Mouse (Mus musculus) layer of hippocampus, adult 8-10 months (tissue): ENCODE data around the gene Cldn18. TPM values are rescaled to one million over a fixed set of nuclear protein-coding genes. Genes with fewer than 3 reads are reported as not detected.

ENCODE experiments used
- DNase-seq, 2 experiments: peaks; one replicate each; pipeline ENCODE4 v3.0.0; 2022; ENCODE audit warnings: low spot score in 2 of 2
- total RNA-seq, 4 experiments: library from RNA; stranded (reverse); gene quantifications; 2 replicates each; pipeline ENCODE4 v1.2.4; 2022

The Cldn18 gene
- total RNA-seq, 4 experiments from 2014 or later: not detected

DNA sequence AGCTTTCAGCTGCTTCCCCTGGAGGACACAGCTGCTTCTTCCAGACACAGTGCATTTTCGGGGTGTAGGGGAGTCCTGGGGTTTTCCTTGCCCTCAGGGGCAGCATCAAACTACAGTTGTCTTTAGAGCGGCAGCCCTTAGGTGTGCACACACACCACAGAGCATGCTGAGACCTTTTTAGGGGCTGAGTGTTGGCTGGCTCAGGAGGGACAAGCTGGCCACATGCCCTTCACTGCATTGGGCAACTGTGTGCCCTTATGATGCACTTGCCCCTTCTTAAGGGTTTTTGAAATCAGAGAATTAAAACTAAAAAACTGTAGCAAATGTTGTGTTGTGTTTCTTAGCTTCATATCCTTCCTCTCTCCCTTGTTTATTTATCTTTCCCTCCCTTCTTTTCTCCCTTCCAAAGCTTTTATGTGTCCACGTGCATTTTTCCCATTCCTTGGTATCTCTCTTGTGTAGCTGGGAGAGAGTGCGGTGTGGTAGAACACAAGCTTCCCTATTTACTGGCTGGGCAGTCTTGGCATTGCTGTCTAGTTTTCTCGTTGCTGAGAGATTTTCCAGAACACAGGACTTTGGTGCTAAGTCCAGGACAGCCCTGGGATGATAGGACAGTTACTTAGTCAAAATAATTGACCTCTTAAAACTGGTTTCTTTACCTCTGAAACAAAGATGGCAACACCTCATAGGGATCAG lies 31.4 kb downstream of the Cldn18 start:
- DNase-seq: no peak

- DNase-seq: peak in 1 of 2 experiments; percentile 32
Observed at GRCm38 (mm10) chr9:99685061-99685521, 32.0 kb downstream of the Cldn18 start.

DNA sequence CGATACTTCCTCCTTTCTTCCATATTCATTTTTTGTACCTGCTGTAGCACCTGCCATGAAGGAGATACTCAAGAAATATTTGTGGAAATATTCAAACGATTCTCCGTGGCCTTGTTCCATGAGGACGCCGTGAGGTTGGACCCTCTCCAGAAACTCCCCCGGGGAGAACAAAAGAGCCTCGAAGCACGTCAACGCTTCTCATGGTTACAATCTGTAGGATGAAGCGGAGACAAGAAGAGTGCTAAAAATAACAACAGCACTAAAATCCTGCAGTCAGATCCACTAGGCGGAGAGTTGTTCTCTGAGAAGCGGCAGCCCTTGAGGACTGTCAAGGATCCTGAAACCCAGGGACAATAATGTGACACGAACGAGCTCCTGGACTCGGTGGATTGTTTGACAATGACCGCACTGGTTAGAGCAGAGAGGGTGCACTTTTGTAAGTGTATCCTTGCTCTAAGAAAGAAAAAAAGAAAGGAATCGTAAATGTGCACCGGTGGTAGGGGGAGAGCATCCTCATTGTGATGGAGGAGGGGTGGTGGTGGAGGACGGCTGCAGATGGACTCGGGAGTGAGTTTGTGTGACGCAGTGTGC lies 35.0 kb downstream of the Cldn18 start:
- DNase-seq: no peak

DNA sequence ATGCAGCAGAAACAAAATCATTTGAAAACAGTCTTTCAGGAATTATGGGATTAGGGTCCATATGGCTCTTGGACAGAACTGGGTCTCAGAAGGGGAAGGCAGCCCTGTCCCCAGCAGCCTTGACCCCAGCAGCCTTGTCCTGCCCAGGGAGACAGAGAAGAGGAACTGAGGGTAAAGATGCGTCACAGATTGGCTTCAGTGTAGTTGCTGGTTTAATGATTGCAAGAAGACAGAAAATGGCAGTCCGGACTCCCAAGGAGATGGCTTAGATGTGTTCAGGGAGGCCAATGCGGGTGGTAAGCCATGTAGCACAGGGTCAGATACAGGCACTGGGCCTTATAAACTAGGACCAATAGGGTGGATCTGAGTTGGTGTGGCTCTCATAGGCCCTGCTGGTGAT lies 41.4 kb downstream of the Cldn18 start:
- no peak for DNase-seq

DNA sequence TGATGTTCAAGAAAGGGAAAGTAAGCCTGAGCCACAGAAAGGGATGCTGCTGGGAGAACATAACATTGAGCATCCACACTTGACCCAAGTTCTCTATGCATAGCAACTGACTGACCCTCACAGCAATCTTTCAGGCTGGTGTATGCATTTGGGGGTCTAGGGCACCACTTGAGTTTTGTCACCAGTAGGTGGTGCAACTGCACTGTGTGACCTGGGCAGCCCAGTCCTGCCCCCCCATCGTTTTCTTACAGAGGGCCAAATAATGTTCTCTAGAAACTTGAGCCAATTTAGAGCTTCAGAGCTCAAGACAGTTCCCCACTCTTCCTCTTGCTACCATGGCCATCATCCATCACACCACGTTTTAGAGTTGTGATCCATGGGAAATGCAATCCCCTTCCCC lies 45.5 kb downstream of the Cldn18 start:
- no peak for DNase-seq

GRCm38 (mm10) chr9:99667596-99667995 lies 49.5 kb downstream of the Cldn18 start:
- DNase-seq: peak in 1 of 2 experiments; percentile 40

DNA sequence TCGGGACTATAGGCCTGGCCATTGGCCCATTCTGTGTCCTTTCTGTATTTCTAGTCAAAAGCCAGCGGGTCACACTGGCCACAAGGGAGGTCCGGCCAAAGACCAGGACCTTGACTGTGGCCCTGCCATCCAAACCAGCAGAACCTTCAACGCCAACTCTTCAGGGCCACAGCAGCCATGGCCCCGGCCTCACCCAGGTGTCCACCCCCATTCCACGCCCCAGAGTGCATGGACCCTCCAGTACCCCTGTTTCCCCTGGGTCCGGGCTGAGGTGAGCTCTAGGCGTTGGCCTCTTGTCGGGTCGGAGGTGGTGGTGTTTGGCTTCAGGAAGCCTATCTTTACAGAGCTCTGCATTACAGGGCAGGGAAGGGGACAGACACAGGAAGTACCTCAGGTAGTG lies 54.2 kb downstream of the Cldn18 start:
- no peak for DNase-seq

- peak; percentile 38 to 75 for DNase-seq
Observed at GRCm38 (mm10) chr9:99662406-99662805, 54.7 kb downstream of the Cldn18 start.

GRCm38 (mm10) chr9:99661606-99662166 lies 55.4 kb downstream of the Cldn18 start:
- no peak for DNase-seq

- DNase-seq: no peak
Observed at GRCm38 (mm10) chr9:99660756-99661155, 56.3 kb downstream of the Cldn18 start.

GRCm38 (mm10) chr9:99646102-99646501 lies 71.0 kb downstream of the Cldn18 start:
- no peak for DNase-seq

DNA sequence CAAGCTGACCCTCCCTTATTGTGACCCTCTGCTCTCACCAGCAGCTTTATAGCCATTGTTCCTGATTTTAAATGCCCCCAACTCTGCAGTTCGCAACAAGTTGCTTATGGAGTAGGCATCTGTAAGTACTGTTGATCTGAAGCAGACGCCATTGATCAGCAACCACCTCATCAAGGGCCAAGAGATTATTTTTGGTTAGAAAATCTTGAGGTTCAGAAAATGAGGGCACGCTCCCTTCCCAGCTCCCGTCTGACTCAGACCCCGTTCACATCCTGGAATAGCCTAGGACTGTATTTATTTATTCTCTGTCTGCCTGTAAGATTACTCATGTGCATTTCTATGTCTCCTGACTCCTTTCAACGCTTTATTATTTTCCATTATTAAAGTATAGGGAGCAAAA lies 71.7 kb downstream of the Cldn18 start:
- no peak for DNase-seq

- no peak for DNase-seq
Observed at GRCm38 (mm10) chr9:99639957-99640356, 77.1 kb downstream of the Cldn18 start.

Other genes starting within 250 kb of the Cldn18 start
- 10 to 100 TPM; 48.1 to 57.8 (median 57.1) TPM for gene Armc8, start 148.4 kb downstream of the Cldn18 start, total RNA-seq
- gene Dbr1, start 141.5 kb downstream of the Cldn18 start, total RNA-seq: 10 to 100 TPM; 13.3 to 19.1 (median 14.7) TPM
- under 1 TPM in 2 of 4 experiments, not detected in 2; 0.14 to 0.39 TPM for gene A4gnt, start 104.8 kb downstream of the Cldn18 start, total RNA-seq
- 10 to 100 TPM; 20.9 to 28.1 (median 25.1) TPM for gene Dzip1l, start 87.8 kb downstream of the Cldn18 start, total RNA-seq
- not detected for gene Sox14, start 158.9 kb upstream of the Cldn18 start, total RNA-seq